In the genomic region with DNA sequence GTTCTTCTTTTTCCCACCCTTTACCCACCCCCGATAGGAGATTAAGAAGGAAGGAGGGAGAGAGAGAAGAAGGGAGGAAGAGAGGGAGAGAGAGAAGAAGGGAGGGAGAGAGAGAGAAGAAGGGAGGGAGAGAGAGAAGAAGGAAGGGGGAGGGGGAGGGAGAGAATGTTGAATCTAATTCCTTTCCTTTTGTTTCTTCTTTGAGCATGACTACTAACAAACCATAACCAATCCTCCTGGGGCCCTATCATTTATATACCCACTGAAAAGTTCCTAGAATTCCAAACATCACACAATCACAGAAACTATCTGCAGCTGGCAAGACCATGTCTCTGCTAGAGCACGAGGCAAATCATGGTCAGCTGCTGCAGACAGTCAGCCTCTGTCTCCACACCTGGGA, we compare ENCODE assay signal across 29 mouse cellular contexts. TPM values are rescaled to one million over a fixed set of nuclear protein-coding genes. Genes with fewer than 3 reads are reported as not detected.
A peak's percentile ranks its signal among the peaks of the same experiment; 100 is the strongest.
DNase-seq lines count a peak whose midpoint lies in the region; ATAC-seq and TF ChIP-seq lines count a peak whose summit lies in the region.
"Had no signal": no experiment of that assay in that cellular context is flagged by ENCODE, and none has a peak within 500 bp of the region (broad histone marks: within the 10 kb centered on the region; RNA-seq: fewer than 3 reads in every experiment).

No protein-coding gene starts in this region.

- no peak for TF ChIP-seq CTCF in C2C12 (IDR thresholded peaks at IDR 0.05; ENCODE audit: control insufficient read depth, insufficient read depth, insufficient read length)
- no peak for TF ChIP-seq CTCF in embryonic fibroblast, embryonic 13.5 days (IDR thresholded peaks at IDR 0.05; ENCODE audit: borderline replicate concordance, insufficient read depth, low read length)
- TF ChIP-seq CTCF in liver, postnatal 0 days (IDR thresholded peaks at IDR 0.05; ENCODE audit: low read depth) = no peak

- peaks cover 76% of the 10 kb centered on the region for H3K79me3 ChIP-seq in C2C12 (ENCODE audit: low read depth)

- H3K9me3 ChIP-seq in liver, postnatal 0 days (ENCODE audit: low read length) = no peaks in the 10 kb centered on the region
- no peaks in the 10 kb centered on the region for H3K9me3 ChIP-seq in midbrain, embryonic 13.5 days
- H3K9me3 ChIP-seq: G1E; heart, embryonic 12.5 days; heart, embryonic 15.5 days had no signal

- peaks cover 8% of the 10 kb centered on the region for H3K4me1 ChIP-seq in embryonic fibroblast, embryonic 13.5 days (ENCODE audit: control insufficient read depth, insufficient read depth, low read length)
- H3K4me1 ChIP-seq in liver, postnatal 0 days (ENCODE audit: insufficient read depth) = no peaks in the 10 kb centered on the region
- peaks cover 40% of the 10 kb centered on the region for H3K4me1 ChIP-seq in midbrain, embryonic 13.5 days (replicated peaks)
- H3K4me1 ChIP-seq: heart, embryonic 12.5 days; heart, embryonic 15.5 days had no signal

- no peak overlapping the region for H3ac ChIP-seq in C2C12 (ENCODE audit: control insufficient read depth, insufficient read length, low read depth)

- H3K27ac ChIP-seq in embryonic fibroblast, embryonic 13.5 days (ENCODE audit: insufficient read depth, low read length) = peak overlapping the region; percentile 59
- no peak overlapping the region for H3K27ac ChIP-seq in liver, postnatal 0 days (ENCODE audit: low read depth)
- H3K27ac ChIP-seq in midbrain, embryonic 13.5 days = no peak overlapping the region
- H3K27ac ChIP-seq: gastrocnemius, adult 2 months; heart, embryonic 15.5 days; hindbrain, embryonic 14.5 days; hindbrain, postnatal 0 days had no signal

- ATAC-seq in liver, postnatal 0 days = no peak
- ATAC-seq in midbrain, embryonic 13.5 days = no peak
- ATAC-seq: activated CD4-positive, CD25-positive, alpha-beta regulatory T cell, adult 4 months; forebrain, embryonic 14.5 days; forebrain, postnatal 0 days; hindbrain, postnatal 0 days; inflammation-experienced regulatory T-cells, adult 6 months; intestine, embryonic 16.5 days had no signal

- peaks cover 97% of the 10 kb centered on the region for H3K79me2 ChIP-seq in C2C12 (ENCODE audit: control insufficient read depth, insufficient read depth)

- no peaks in the 10 kb centered on the region for H3K27me3 ChIP-seq in C2C12 (ENCODE audit: control insufficient read depth, insufficient read depth, insufficient read length)
- H3K27me3 ChIP-seq in liver, postnatal 0 days (ENCODE audit: insufficient read depth, low read length) = no peaks in the 10 kb centered on the region
- H3K27me3 ChIP-seq in midbrain, embryonic 13.5 days = peaks cover 19% of the 10 kb centered on the region
- H3K27me3 ChIP-seq: CH12.LX had no signal

- no peak for TF ChIP-seq EP300 in liver, postnatal 0 days (IDR thresholded peaks at IDR 0.05; ENCODE audit: low read depth)

- 45% methylated on average over 2 of the region's 2 CpGs for WGBS in liver, postnatal 0 days (ENCODE audit: insufficient replicate concordance)
- 70% methylated on average over 2 of the region's 2 CpGs for WGBS in midbrain, embryonic 13.5 days

- peaks cover 4% of the 10 kb centered on the region for H3K36me3 ChIP-seq in C2C12 (ENCODE audit: control insufficient read depth, insufficient read depth)
- H3K36me3 ChIP-seq in liver, postnatal 0 days (replicated peaks; ENCODE audit: insufficient read depth, low read length) = no peaks in the 10 kb centered on the region
- H3K36me3 ChIP-seq in midbrain, embryonic 13.5 days = no peaks in the 10 kb centered on the region
- H3K36me3 ChIP-seq: heart, embryonic 12.5 days; heart, embryonic 15.5 days had no signal

- DNase-seq in NIH3T3 (ENCODE audit: low read depth) = peak; percentile 52
- DNase-seq in liver, postnatal 0 days = no peak
- no peak for DNase-seq in adrenal gland, adult 2 months
- DNase-seq: adrenal gland, postnatal 10 days; adrenal gland, postnatal 36 days; cerebellum, adult 11 months; cerebellum, adult 2 months; cerebellum, adult 9-11 months; cerebellum, postnatal 25 days; forebrain, postnatal 0 days; gastrocnemius, adult 2 months; gastrocnemius, postnatal 14 days; heart, adult 11 months; heart, postnatal 10 days; heart, postnatal 36 days; kidney, adult 18-20 months had no signal

- no peak overlapping the region for H3K4me2 ChIP-seq in liver, postnatal 0 days (ENCODE audit: low read depth, low read length)
- no peak overlapping the region for H3K4me2 ChIP-seq in midbrain, embryonic 13.5 days (replicated peaks)
- H3K4me2 ChIP-seq: heart, embryonic 12.5 days; heart, embryonic 15.5 days; hindbrain, embryonic 14.5 days had no signal

- no peak overlapping the region for H3K9ac ChIP-seq in liver, postnatal 0 days (replicated peaks)
- no peak overlapping the region for H3K9ac ChIP-seq in midbrain, embryonic 13.5 days (replicated peaks)
- H3K9ac ChIP-seq: forebrain, postnatal 0 days; heart, embryonic 12.5 days; heart, embryonic 15.5 days; hindbrain, embryonic 14.5 days had no signal

- no peak overlapping the region for H3K4me3 ChIP-seq in C2C12 (ENCODE audit: insufficient read depth, poor library complexity, severe bottlenecking)
- no peak overlapping the region for H3K4me3 ChIP-seq in embryonic fibroblast, embryonic 13.5 days (ENCODE audit: insufficient read depth, low read length)
- H3K4me3 ChIP-seq in liver, postnatal 0 days (ENCODE audit: low read depth, low read length) = no peak overlapping the region
- no peak overlapping the region for H3K4me3 ChIP-seq in midbrain, embryonic 13.5 days (replicated peaks)
- H3K4me3 ChIP-seq: gastrocnemius, adult 2 months; heart, embryonic 12.5 days; heart, embryonic 15.5 days had no signal

- no peak for TF ChIP-seq POLR2A in embryonic fibroblast, embryonic 13.5 days (IDR thresholded peaks at IDR 0.05; ENCODE audit: low read depth, low read length)

TF ChIP-seq in C2C12, 6 proteins besides CTCF, POLR2A, EP300 and RAD21:
- TF ChIP-seq USF1 (IDR thresholded peaks at IDR 0.05; ENCODE audit: low read depth) (no peak), MYOD1 (IDR thresholded peaks at IDR 0.05; ENCODE audit: control insufficient read depth, insufficient read length, low read depth) (peak; percentile 11), FOSL1 (IDR thresholded peaks at IDR 0.05; ENCODE audit: insufficient read depth, low read length, poor library complexity, severe bottlenecking) (no peak)
TF ChIP-seq in C2C12: peak in this region for 1.

RNA-seq across cellular contexts. Expression of a gene that starts 32.7 kb away (rescaled TPM):
- 30.1 TPM for polyA plus RNA-seq in C2C12 (2012; fragmentation: generic; extraction: Trizol)
- polyA plus RNA-seq in embryonic fibroblast, embryonic 13.5 days (2011; ENCODE audit: insufficient read length, low read depth, missing spikeins) = 22.0 and 36.9 TPM in 2 replicates
- polyA plus RNA-seq in liver, postnatal 0 days (2015; fragmentation: Nextera tagmentation; extraction: Ambion mirVana) = 1.6 and 1.7 TPM in 2 replicates
- total RNA-seq in adrenal gland, adult 2 months (2021) = 10 to 100 TPM; 27.1 to 57.8 TPM
- 69.8 and 77.7 TPM in 2 replicates for polyA plus RNA-seq in adrenal gland, adult 2 months (2012; rRNA removed)
- polyA plus RNA-seq in midbrain, embryonic 13.5 days (2015; fragmentation: Nextera tagmentation; extraction: Ambion mirVana) = 14.8 and 15.2 TPM in 2 replicates
